Mouse (Mus musculus): ENCODE data around the gene 0610012G03Rik. TPM values are rescaled to one million over a fixed set of nuclear protein-coding genes. Genes with fewer than 3 reads are reported as not detected.
"Not testable (repeated sequence)": the region's sequence is repeated elsewhere in the genome, so short reads cannot be mapped to it uniquely, and the experiment has no call there.

The 0610012G03Rik gene
- 10 to 100 TPM; 41.8 to 55.2 TPM for total RNA-seq (2021)
- long read RNA-seq, experiment 1, transcript 0610012G03Rik-201 (1 exons, 1,445 nt), result major isoform, 55 of 55 reads
- long read RNA-seq, experiment 1, partial matches to known transcripts, result 0 of 55 reads
- long read RNA-seq, experiment 1, other reads (novel, unspliced or antisense), result 0 of 55 reads
- long read RNA-seq, experiment 2, transcript 0610012G03Rik-201 (1 exons, 1,445 nt), result major isoform, 200 of 200 reads
- long read RNA-seq, experiment 2, partial matches to known transcripts, result 0 of 200 reads
- long read RNA-seq, experiment 2, other reads (novel, unspliced or antisense), result 0 of 200 reads

GRCm38 (mm10) chr16:31948345-31948774, at the start of gene 0610012G03Rik, which contains the start of gene Ncbp2:
Gene 0610012G03Rik (minus strand): TSS chr16:31948494.
Gene Ncbp2 (plus strand): TSS chr16:31948513.
- peak; percentile 97 to 98 for DNase-seq (ENCODE audit: low spot score in 2 of 2)

- no peak for DNase-seq (ENCODE audit: low spot score in 2 of 2)
Observed at GRCm38 (mm10) chr16:31996371-31996770, 48.1 kb upstream of the 0610012G03Rik start.

GRCm38 (mm10) chr16:31993946-31994345, 45.7 kb upstream of the 0610012G03Rik start:
- DNase-seq (ENCODE audit: low spot score in 2 of 2), result no peak

- DNase-seq (ENCODE audit: low spot score in 2 of 2), result peak in 1 of 2 experiments; percentile 8
Observed at GRCm38 (mm10) chr16:31993195-31993594, 44.9 kb upstream of the 0610012G03Rik start.

- DNase-seq (ENCODE audit: low spot score in 2 of 2), result no peak
Observed at GRCm38 (mm10) chr16:31992039-31992438, 43.7 kb upstream of the 0610012G03Rik start.

- DNase-seq (ENCODE audit: low spot score in 2 of 2), result no peak
Observed at GRCm38 (mm10) chr16:31980946-31981345, 32.7 kb upstream of the 0610012G03Rik start.

GRCm38 (mm10) chr16:31979501-31979900, 31.2 kb upstream of the 0610012G03Rik start:
- DNase-seq (ENCODE audit: low spot score in 2 of 2), result no peak

GRCm38 (mm10) chr16:31975258-31975657, 27.0 kb upstream of the 0610012G03Rik start:
- DNase-seq (ENCODE audit: low spot score in 2 of 2), result no peak

- no peak for DNase-seq (ENCODE audit: low spot score in 2 of 2)
Observed at GRCm38 (mm10) chr16:31963224-31963623, 14.9 kb upstream of the 0610012G03Rik start.

GRCm38 (mm10) chr16:31947901-31948316, 385 bp downstream of the 0610012G03Rik start:
- DNase-seq (ENCODE audit: low spot score in 2 of 2), result no peak

GRCm38 (mm10) chr16:31947333-31947732, 961 bp downstream of the 0610012G03Rik start:
- no peak for DNase-seq (ENCODE audit: low spot score in 2 of 2)

GRCm38 (mm10) chr16:31945986-31946385, 2.3 kb downstream of the 0610012G03Rik start:
- not testable (repeated sequence) for DNase-seq (ENCODE audit: low spot score in 2 of 2)

GRCm38 (mm10) chr16:31945372-31945771, 2.9 kb downstream of the 0610012G03Rik start:
- no peak for DNase-seq (ENCODE audit: low spot score in 2 of 2)

GRCm38 (mm10) chr16:31944698-31945255, 3.5 kb downstream of the 0610012G03Rik start:
- no peak for DNase-seq (ENCODE audit: low spot score in 2 of 2)

- DNase-seq (ENCODE audit: low spot score in 2 of 2), result peak; percentile 65 to 74
Observed at GRCm38 (mm10) chr16:31943980-31944379, 4.3 kb downstream of the 0610012G03Rik start.

GRCm38 (mm10) chr16:31940586-31940985, 7.7 kb downstream of the 0610012G03Rik start:
- DNase-seq (ENCODE audit: low spot score in 2 of 2), result no peak

- DNase-seq (ENCODE audit: low spot score in 2 of 2), result no peak
Observed at GRCm38 (mm10) chr16:31938856-31939255, 9.4 kb downstream of the 0610012G03Rik start.

GRCm38 (mm10) chr16:31936568-31936967, 11.7 kb downstream of the 0610012G03Rik start:
- no peak for DNase-seq (ENCODE audit: low spot score in 2 of 2)

- no peak for DNase-seq (ENCODE audit: low spot score in 2 of 2)
Observed at GRCm38 (mm10) chr16:31935091-31935979, 13.0 kb downstream of the 0610012G03Rik start.

GRCm38 (mm10) chr16:31934550-31935010, 13.7 kb downstream of the 0610012G03Rik start:
- no peak for DNase-seq (ENCODE audit: low spot score in 2 of 2)

Data from adrenal gland, adult 18-20 months (tissue).